Mouse (Mus musculus) cerebellum, adult 9-10 months (tissue): Measurements from ENCODE around the gene Gltp.

ENCODE experiments used
- DNase-seq: peaks from one replicate; pipeline ENCODE4 v3.0.0; 2022

The Gltp gene

GRCm38 (mm10) chr5:114690633-114691567, at the start of gene Gltp:
TSS of gene Gltp (minus strand) at chr5:114690984.
- peak; percentile 91 for DNase-seq

GRCm38 (mm10) chr5:114738707-114739241, 48.0 kb upstream of the Gltp start:
- peak; percentile 68 for DNase-seq

GRCm38 (mm10) chr5:114737090-114737887, 46.5 kb upstream of the Gltp start:
- peak; percentile 69 for DNase-seq

- no peak for DNase-seq
Observed at GRCm38 (mm10) chr5:114733606-114734005, 42.8 kb upstream of the Gltp start.

GRCm38 (mm10) chr5:114731969-114732368, 41.2 kb upstream of the Gltp start:
- no peak for DNase-seq

- no peak for DNase-seq
Observed at GRCm38 (mm10) chr5:114731498-114731897, 40.7 kb upstream of the Gltp start.

- no peak for DNase-seq
Observed at GRCm38 (mm10) chr5:114730129-114730528, 39.3 kb upstream of the Gltp start.

- DNase-seq = no peak
Observed at GRCm38 (mm10) chr5:114728160-114728559, 37.4 kb upstream of the Gltp start.

GRCm38 (mm10) chr5:114722846-114723245, 32.1 kb upstream of the Gltp start:
- no peak for DNase-seq

GRCm38 (mm10) chr5:114721969-114722368, 31.2 kb upstream of the Gltp start:
- DNase-seq = no peak

- DNase-seq = no peak
Observed at GRCm38 (mm10) chr5:114720784-114721183, 30.0 kb upstream of the Gltp start.

- DNase-seq = no peak
Observed at GRCm38 (mm10) chr5:114719928-114720270, 29.1 kb upstream of the Gltp start.

GRCm38 (mm10) chr5:114719003-114719927, 28.5 kb upstream of the Gltp start:
- DNase-seq = peak; percentile 83

GRCm38 (mm10) chr5:114718483-114718882, 27.7 kb upstream of the Gltp start:
- DNase-seq = peak; percentile 93

GRCm38 (mm10) chr5:114717937-114718336, 27.2 kb upstream of the Gltp start:
- DNase-seq = no peak

GRCm38 (mm10) chr5:114717292-114717691, 26.5 kb upstream of the Gltp start:
- no peak for DNase-seq

GRCm38 (mm10) chr5:114714551-114714950, 23.8 kb upstream of the Gltp start:
- no peak for DNase-seq

GRCm38 (mm10) chr5:114709357-114709756, 18.6 kb upstream of the Gltp start:
- DNase-seq = no peak

GRCm38 (mm10) chr5:114708491-114708890, 17.7 kb upstream of the Gltp start:
- DNase-seq = peak; percentile 72

GRCm38 (mm10) chr5:114707265-114708068, 16.7 kb upstream of the Gltp start, which contains the start of gene Tchp:
TSS of gene Tchp (plus strand) at chr5:114707760.
- DNase-seq = peak; percentile 92
